Mouse (Mus musculus) embryonic fibroblast, embryonic 13.5 days (primary cell): ENCODE measurements around the gene Baiap3. TPM values are rescaled to one million over a fixed set of nuclear protein-coding genes. Genes with fewer than 3 reads are reported as not detected.
A peak's percentile ranks its signal among the peaks of the same experiment; 100 is the strongest.

Source experiments
- H3K27ac ChIP-seq: 2 replicates; pipeline ENCODE4 v1.5.1; 2012; ENCODE audit warnings: low read length, control low read depth, inconsistent platforms; ENCODE audit not compliant: insufficient read depth
- H3K4me1 ChIP-seq: 2 replicates; pipeline ENCODE4 v1.6.1; 2011; ENCODE audit warnings: low read length; ENCODE audit not compliant: control insufficient read depth, insufficient read depth
- H3K4me3 ChIP-seq: 2 replicates; pipeline ENCODE4 v1.5.1; 2011; ENCODE audit warnings: mild to moderate bottlenecking, control low read depth, low read length; ENCODE audit not compliant: insufficient read depth
- CTCF ChIP-seq: IDR thresholded peaks from 2 replicates; pipeline ENCODE4 v1.5.1; 2011; ENCODE audit warnings: mild to moderate bottlenecking, control low read depth, low read length, moderate library complexity, borderline replicate concordance; ENCODE audit not compliant: insufficient read depth
- POLR2A ChIP-seq: IDR thresholded peaks from 2 replicates; pipeline ENCODE4 v1.6.1; 2011; ENCODE audit warnings: low read depth, mild to moderate bottlenecking, control low read depth, low read length, moderate library complexity
- polyA plus RNA-seq: library from polyadenylated mRNA; stranded (reverse); fragments of >200 nt; gene quantifications from 2 replicates; pipeline ENCODE4 v1.2.4, GENCODE M21; 2011; ENCODE audit warnings: low read depth; ENCODE audit not compliant: missing spikeins, insufficient read length

The Baiap3 gene
- polyA plus RNA-seq, 1 experiment = not detected

GRCm38 (mm10) chr17:25273706-25274501 is 17.7 kb upstream of the Baiap3 start:
- 0 out of 2 replicates have a peak, but pooled peaks cover 9% of the 10 kb centered on the region for H3K4me1 ChIP-seq
- peak; percentile 59 for TF ChIP-seq POLR2A
- peak; percentile 33; the same call in 1 of the 2 replicates for TF ChIP-seq CTCF
- peak overlapping the region; percentile 92 for H3K4me3 ChIP-seq
- H3K27ac ChIP-seq = peak overlapping the region; percentile 98

GRCm38 (mm10) chr17:25272951-25273705 is 17.0 kb upstream of the Baiap3 start:
- H3K27ac ChIP-seq = peak overlapping the region; percentile 98
- peak overlapping the region; percentile 92 for H3K4me3 ChIP-seq
- peak; percentile 57; the same call in 1 of the 2 replicates for TF ChIP-seq POLR2A
- no peak for TF ChIP-seq CTCF
- H3K4me1 ChIP-seq = 0 out of 2 replicates have a peak, but pooled peaks cover 9% of the 10 kb centered on the region

GRCm38 (mm10) chr17:25272326-25272725 is 16.2 kb upstream of the Baiap3 start:
- Histone ChIP-seq H3K27ac (peak overlapping the region; percentile 39; the same call in 1 of the 2 replicates), H3K4me3 (peak overlapping the region; percentile 92), H3K4me1 (0 out of 2 replicates have a peak, but pooled peaks cover 9% of the 10 kb centered on the region)
- TF ChIP-seq CTCF (no peak), POLR2A (no peak)

- Histone ChIP-seq H3K27ac (no peak overlapping the region; the same call in 1 of the 2 replicates), H3K4me1 (0 out of 2 replicates have a peak, but pooled peaks cover 9% of the 10 kb centered on the region), H3K4me3 (peak overlapping the region; percentile 16; the same call in 1 of the 2 replicates)
- TF ChIP-seq POLR2A (no peak), CTCF (no peak)
Observed at GRCm38 (mm10) chr17:25270795-25271335, 14.7 kb upstream of the Baiap3 start.

- peak; percentile 21; the same call in 1 of the 2 replicates for TF ChIP-seq CTCF
- no peak for TF ChIP-seq POLR2A
- H3K27ac ChIP-seq = no peak overlapping the region
- no peaks in the 10 kb centered on the region for H3K4me1 ChIP-seq
- H3K4me3 ChIP-seq = no peak overlapping the region
Observed at GRCm38 (mm10) chr17:25264453-25264852, 8.3 kb upstream of the Baiap3 start.

- Histone ChIP-seq H3K4me3 (no peak overlapping the region), H3K4me1 (no peaks in the 10 kb centered on the region), H3K27ac (no peak overlapping the region)
- TF ChIP-seq CTCF (no peak), POLR2A (no peak)
Observed at GRCm38 (mm10) chr17:25257804-25258261, 1.7 kb upstream of the Baiap3 start.

GRCm38 (mm10) chr17:25255110-25255509 is 1.1 kb downstream of the Baiap3 start:
- Histone ChIP-seq H3K4me1 (no peaks in the 10 kb centered on the region), H3K4me3 (no peak overlapping the region)
- TF ChIP-seq CTCF (no peak), POLR2A (no peak)

GRCm38 (mm10) chr17:25253760-25254159 is 2.4 kb downstream of the Baiap3 start:
- TF ChIP-seq POLR2A (no peak), CTCF (no peak)
- no peaks in the 10 kb centered on the region for H3K4me1 ChIP-seq
- no peak overlapping the region for H3K27ac ChIP-seq
- H3K4me3 ChIP-seq = no peak overlapping the region

More at GRCm38 (mm10) chr17:25255110-25255509, 1.1 kb downstream of the Baiap3 start:
- no peak overlapping the region for H3K27ac ChIP-seq

- no peak overlapping the region for H3K27ac ChIP-seq
- no peak overlapping the region for H3K4me3 ChIP-seq
- TF ChIP-seq POLR2A (no peak), CTCF (no peak)
Observed at GRCm38 (mm10) chr17:25252643-25253042, 3.5 kb downstream of the Baiap3 start.

More at GRCm38 (mm10) chr17:25252643-25253042, 3.5 kb downstream of the Baiap3 start:
- no peaks in the 10 kb centered on the region for H3K4me1 ChIP-seq
